Mouse (Mus musculus) kidney, postnatal 25 days (tissue): ENCODE results near the gene Iqsec3.

Source experiments
- DNase-seq, 2 experiments: peaks; one replicate each; pipeline ENCODE4 v3.0.0; 2021; ENCODE audit warnings: mixed read lengths in 2 of 2

Iqsec3 gene

DNA sequence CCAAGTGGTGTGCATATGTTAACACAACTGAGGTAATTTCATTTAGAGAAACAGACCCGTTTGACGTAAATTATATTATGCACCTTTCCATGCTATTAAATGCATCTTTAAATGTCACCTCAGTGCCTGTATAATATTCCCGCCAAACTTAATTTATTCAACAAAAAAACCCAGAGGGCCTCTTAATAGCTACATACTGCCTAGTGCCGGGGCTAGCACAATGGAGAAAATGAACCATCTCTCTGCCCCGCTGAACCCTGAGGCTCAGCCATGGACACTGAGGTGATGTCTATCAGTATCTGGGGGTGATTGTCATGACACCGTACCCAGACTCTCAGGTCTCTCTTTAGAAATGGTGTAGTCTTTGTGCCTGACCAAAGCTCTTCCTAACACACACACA lies 116.2 kb downstream of the Iqsec3 start:
- DNase-seq, result no peak

DNA sequence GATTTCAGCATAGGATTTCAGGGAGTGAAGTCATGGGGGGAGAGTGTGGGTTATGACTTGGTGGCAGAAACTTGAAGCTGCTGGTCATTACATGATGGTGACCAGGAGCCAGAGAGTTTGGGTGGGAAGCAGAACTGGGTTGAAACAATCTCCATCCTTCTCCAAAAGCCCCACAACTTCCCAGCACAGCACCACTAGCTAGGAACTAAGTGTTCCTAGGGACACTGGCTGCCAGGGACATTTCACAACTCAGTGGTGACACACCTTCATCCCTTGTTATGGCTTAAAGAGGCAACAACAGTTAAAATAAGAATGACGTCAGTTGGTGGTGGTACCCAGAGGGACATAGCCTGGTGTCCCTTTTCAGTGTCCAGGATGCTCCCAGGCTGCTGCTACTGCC lies 117.4 kb downstream of the Iqsec3 start:
- DNase-seq, result no peak

DNA sequence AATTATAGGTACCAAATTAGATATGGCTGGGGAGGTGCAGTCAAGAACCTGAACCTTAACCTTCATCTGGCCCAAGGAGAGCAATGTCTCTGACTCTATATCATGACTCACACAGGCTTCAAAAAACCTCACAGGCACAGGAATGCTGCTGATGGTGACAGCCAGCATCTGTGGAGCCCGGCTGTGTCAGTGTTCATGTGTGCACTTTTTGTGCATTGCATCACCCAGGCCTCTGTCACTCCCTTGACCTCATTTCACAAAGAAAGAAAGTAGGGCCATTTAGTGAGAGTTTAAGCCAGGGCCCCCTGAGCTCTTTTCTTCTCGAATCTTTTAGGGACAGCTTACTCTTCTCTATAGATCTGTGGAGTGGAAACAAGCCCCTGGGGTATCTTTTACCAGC lies 121.2 kb downstream of the Iqsec3 start:
- DNase-seq, result no peak

DNA sequence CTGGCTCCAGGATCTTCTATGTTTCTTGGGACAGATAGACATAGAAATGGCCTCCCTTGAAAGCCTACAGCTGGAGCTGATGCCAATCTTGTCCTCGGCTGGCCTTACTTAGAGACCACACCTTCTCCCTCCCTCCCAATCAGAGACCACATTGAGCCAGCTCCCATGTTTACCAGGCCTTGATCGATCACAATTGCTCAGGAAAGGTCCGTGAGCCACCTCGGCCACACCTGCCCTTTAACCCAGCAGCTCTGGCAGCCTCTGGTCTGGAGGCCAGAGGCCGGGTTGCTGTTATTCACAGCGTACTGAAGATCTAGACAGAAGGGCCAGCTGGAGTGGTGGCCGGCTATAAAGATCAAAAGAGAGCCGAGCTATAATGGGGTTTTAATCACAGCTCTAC lies 127.0 kb downstream of the Iqsec3 start:
- no peak for DNase-seq

DNA sequence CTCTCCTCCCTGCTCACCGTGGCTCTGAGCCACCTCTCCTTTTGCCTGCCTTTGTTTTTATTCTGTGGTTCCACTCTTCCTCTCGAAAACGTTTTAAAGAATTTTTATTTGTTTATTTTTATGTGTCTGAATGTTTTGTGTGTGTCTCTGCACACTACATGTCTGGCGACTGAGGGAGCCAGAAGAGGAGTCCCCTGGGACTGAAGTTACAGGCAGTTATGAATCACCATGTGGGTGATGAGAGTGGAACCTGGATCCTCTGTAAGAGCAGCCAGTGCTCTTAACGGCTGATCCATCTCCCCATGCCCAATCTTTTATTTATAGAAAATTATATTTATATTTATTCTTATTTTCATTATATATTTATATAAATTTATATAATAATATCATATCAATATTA lies 129.1 kb downstream of the Iqsec3 start:
- DNase-seq, result no peak

DNA sequence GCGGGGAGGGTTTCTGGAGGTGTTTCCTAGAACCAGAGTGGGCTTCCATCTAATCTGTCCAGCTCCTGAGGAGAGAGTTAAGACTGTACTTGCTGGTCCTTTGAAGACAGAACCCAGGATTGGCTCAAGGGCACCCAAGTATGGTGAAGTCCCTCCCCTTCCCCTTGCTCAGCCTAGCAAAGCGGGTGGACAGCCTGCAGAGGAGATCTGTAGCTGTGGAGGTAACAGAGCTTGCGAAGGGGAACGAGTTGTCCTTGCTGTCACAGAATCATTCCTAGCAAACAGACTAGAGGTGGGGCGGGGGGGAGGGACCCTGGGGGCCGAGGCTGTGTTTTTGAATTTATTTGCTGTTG lies 129.7 kb downstream of the Iqsec3 start:
- peak in 1 of 2 experiments; percentile 4 for DNase-seq

GRCm38 (mm10) chr6:121343026-121343770 lies 130.3 kb downstream of the Iqsec3 start, which contains the start of gene Slc6a12:
Slc6a12 (plus strand) TSS chr6:121343076.
- peak in 1 of 2 experiments; percentile 52 for DNase-seq

- no peak for DNase-seq
Observed at GRCm38 (mm10) chr6:121341650-121342049, 131.8 kb downstream of the Iqsec3 start.

DNA sequence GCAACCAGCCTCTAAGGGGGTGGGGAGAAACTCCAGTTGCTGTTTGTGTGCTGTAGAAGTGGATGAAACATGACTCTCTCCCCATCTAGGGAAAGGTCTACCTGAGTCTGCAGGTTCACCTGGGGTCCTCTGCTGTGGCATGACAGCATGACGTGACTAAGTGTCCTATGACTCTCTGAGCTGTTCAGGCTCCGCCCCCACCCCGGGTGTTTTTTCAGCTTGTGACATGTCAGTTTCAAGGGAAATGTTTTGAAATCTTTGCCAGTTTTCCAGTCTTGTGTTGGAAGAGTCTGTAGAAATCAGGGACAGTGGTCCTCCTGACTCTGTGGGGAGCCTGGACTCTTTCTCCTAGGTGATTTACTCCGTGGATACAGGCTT lies 135.0 kb downstream of the Iqsec3 start:
- no peak for DNase-seq

GRCm38 (mm10) chr6:121337770-121338518 lies 135.5 kb downstream of the Iqsec3 start:
- DNase-seq, result peak; percentile 85 to 89

DNA sequence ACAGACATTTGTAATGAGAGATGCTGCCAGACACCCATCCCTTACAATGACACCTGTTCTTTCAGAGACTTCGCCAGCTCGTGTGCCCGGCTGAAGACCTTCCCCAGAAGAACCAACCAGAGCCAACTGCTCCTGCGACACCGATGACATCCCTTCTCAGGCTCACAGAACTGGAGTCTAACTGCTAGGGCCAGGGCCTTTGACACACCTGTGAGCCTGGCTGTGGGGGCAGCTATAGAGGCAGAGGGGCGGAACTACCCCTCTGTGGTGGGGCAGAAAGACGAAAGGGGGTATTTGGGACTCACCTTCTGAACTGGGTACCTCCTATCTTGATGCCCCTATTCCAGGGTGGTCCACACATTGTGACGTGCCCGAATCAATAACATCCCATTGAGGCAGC lies 136.2 kb downstream of the Iqsec3 start:
- DNase-seq, result no peak

DNA sequence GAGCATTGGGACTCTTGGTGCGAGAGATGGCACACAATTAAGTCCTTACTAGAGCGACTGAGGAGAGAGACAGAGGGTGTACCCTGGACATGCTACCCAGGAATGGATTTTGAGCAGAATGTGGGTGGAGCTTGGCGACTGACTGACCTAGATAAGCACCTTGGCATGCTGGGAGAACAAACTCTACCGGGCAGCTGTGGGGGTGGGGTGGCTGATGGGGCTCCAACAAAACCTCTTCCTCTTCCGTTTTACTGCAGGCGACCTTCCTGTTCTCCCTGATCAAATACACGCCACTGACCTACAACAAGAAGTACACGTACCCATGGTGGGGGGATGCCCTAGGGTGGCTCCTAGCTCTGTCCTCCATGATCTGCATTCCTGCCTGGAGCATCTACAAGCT lies 136.9 kb downstream of the Iqsec3 start:
- DNase-seq, result peak in 1 of 2 experiments; percentile 13

DNA sequence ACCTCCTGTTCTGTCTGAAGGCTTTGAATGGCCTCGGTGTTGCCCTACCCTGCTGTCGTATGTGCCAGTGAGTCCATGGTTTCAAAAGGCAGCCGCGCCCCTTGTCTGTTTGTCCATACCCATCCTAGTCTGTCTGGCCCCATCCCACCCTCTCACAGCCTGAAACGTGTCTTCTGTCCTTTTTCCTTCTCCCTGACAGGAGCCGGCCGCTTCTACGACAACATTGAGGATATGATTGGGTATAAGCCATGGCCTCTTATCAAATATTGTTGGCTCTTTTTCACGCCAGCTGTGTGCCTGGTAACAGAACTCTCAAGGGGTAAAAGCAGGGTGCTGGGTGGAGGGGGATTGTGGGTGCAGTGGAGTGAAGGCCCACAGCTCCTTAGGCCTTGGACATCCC lies 137.6 kb downstream of the Iqsec3 start:
- DNase-seq, result no peak

GRCm38 (mm10) chr6:121329848-121330508 lies 143.5 kb downstream of the Iqsec3 start:
- DNase-seq, result peak; percentile 49 to 80

DNA sequence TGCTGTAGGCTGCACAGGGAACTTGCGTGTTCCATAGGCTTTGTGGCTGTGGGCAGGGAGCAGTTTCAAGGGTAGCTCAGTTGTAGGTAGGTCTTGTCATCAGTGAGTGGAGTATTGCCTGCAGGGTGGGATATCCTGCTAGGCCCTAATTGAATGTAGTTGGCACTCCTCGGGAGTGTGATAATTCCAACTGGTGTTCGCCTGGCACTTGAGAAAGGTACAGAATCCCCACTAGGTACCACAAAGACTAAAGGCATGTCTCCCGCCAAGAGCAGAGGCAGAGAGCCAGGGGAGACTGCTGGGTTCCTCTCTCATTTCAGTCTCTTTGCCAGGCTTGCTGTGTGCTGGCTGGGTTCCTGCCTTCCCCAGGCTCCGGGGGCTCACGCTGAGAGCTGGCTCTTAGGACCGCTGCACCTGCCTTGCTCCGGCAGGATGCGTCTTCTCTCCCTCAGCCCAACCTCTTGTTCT lies 145.0 kb downstream of the Iqsec3 start:
- no peak for DNase-seq

DNA sequence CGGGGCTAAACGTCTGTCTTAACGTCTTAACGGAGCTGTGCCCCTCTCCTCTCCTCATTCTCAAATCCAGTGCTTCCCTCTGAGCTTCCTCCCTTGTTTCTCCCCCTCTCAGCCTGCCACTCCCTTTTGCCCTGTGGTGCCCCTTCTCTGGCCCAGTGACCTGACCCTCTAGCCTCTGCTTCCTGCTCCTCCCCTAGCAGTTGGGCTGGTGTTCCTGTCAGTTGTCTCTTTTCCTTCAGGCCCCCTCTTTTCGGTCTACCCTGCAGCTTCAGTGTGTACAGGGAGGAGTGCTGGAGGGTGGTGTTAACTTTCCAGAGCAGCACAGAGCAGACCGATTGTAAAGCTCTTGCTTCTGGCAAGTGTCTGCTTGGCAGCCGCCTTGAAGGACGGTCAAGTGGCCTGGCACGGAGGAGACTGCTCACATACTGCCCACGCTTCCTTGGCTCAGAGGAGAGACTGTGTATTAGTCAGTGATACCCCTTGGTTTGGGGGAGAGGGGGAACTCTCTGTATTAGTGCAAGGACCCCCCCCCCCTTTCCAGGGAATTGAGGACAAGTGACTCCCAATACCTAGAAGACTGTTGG lies 146.9 kb downstream of the Iqsec3 start:
- DNase-seq, result no peak

- no peak for DNase-seq
Observed at GRCm38 (mm10) chr6:121325740-121326139, 147.7 kb downstream of the Iqsec3 start.

DNA sequence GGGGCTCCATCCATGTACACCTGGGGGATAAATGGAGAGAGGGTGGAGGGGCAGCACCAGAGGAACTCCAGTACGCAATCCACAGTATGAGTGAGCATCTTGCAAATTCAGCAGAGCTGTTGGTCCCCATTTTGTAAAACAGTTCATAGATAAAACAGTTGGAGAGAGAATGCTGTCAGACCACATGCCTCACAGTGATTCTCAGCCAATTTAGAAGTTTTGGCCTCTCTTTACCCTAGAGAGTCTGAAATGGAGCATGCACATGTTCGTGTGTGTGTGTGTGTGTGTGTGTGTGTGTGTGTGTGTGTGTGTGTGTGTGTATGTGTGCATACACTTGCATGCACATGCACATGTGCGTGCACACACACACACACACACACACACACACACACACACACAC lies 148.2 kb downstream of the Iqsec3 start:
- no peak for DNase-seq
